Mouse (Mus musculus): ENCODE measurements at regions not wholly inside any gene's neighbourhood (a gene's known extent, or its start where the extent isn't known, plus 50 kb on each side); places are given as distances from the start of the nearest gene placed in this dataset.

DNA sequence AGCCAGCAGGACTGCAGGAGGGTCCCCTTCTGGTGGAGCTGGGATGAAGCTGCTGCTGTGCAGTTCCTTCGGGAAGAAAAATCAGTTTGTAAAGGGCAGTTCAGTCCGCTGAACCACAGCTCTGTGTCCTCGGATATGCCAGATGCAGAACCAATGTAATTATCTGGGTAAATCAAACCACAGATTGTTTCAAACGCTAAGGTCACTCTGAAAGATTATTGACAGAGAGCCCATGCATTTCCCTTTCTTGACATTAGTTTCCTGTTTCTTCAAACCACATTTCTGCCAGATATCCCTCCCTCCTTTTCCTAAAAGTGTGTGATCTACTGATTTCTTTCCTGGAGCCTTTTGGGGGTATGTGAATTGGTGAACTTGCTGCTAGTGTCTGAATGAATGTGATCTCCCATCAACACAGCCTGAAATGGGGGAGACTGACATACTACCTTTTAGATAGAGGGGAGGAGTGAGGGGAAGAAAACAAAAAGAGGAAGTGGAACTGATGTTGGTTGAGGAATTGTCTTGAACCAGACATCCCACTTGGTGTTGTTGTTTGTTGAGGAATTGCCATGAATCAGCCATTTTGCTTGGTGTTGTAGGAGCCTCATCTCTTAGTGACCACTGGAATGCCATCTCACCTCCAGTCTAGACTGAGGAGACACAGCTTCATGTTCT, 85.7 kb upstream of the Pthlh start:
- H3K4me3 ChIP-seq = no peak overlapping the region
- H3K9me3 ChIP-seq (replicated peaks) = no peaks in the 10 kb centered on the region
- H3K27ac ChIP-seq = no peak overlapping the region
- no peaks in the 10 kb centered on the region for H3K36me3 ChIP-seq
- WGBS = 84% methylated on average over 4 of the region's 4 CpGs
- H3K4me1 ChIP-seq = no peaks in the 10 kb centered on the region
- DNase-seq (ENCODE audit: low spot score) = no peak
- no peaks in the 10 kb centered on the region for H3K27me3 ChIP-seq (ENCODE audit: low read depth, poor library complexity, severe bottlenecking)

DNA sequence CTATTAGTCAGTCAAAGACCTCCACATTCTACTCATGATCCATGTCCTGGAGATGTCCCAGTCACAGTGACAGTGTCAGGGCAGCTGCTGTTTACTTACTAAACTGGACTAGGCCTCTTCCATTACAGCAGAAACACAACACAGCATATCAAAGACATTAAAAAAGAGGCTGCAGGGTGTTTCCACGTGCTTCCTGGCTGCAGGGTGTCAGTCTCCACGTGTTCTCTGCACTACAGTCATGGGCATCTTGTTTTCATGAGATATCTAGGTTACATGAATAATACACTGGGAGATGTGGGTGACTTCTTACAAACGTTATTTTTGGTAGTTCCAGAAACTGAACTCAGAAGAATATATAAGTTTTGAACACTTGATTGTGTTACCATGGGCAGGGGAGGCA, 84.6 kb upstream of the Pthlh start:
- Histone ChIP-seq H3K27ac (no peak overlapping the region), H3K27me3 (ENCODE audit: low read depth, poor library complexity, severe bottlenecking) (no peaks in the 10 kb centered on the region), H3K9me3 (replicated peaks) (no peaks in the 10 kb centered on the region), H3K36me3 (no peaks in the 10 kb centered on the region), H3K4me3 (no peak overlapping the region), H3K4me1 (no peaks in the 10 kb centered on the region)
- WGBS = 71% methylated on average over 3 of the region's 3 CpGs
- DNase-seq (ENCODE audit: low spot score) = no peak

GRCm38 (mm10) chr6:147341042-147341441, 77.1 kb upstream of the Pthlh start:
- H3K4me3 ChIP-seq = no peak overlapping the region
- no peak overlapping the region for H3K27ac ChIP-seq
- 92% methylated on average over 1 of the region's 1 CpGs for WGBS
- DNase-seq (ENCODE audit: low spot score) = no peak
- no peaks in the 10 kb centered on the region for H3K36me3 ChIP-seq
- H3K4me1 ChIP-seq = no peaks in the 10 kb centered on the region
- H3K9me3 ChIP-seq (replicated peaks) = no peaks in the 10 kb centered on the region
- no peaks in the 10 kb centered on the region for H3K27me3 ChIP-seq (ENCODE audit: low read depth, poor library complexity, severe bottlenecking)

DNA sequence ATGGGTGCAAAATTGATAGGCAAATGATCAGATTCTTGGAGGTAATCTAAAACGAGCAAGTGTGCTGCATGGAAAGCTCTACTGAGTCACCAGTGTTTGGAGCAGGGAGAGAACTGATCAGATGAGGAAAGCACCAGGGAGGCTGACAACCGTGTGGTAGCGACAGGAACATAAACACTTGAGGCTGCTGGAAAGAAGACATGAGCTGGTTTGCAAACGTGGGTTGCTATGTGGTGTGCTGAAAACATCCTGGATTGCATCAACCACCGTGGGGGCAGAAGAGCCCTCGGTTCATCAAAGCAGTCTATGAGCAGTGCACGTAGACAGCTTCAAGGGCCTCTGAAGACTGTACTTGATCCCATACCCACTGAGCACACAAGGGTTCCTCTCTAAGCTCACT, 69.0 kb upstream of the Pthlh start:
- no peaks in the 10 kb centered on the region for H3K9me3 ChIP-seq (replicated peaks)
- DNase-seq (ENCODE audit: low spot score) = no peak
- no peaks in the 10 kb centered on the region for H3K4me1 ChIP-seq
- 80% methylated on average over 7 of the region's 7 CpGs for WGBS
- H3K27me3 ChIP-seq (ENCODE audit: low read depth, poor library complexity, severe bottlenecking) = no peaks in the 10 kb centered on the region
- no peak overlapping the region for H3K4me3 ChIP-seq
- H3K36me3 ChIP-seq = no peaks in the 10 kb centered on the region
- no peak overlapping the region for H3K27ac ChIP-seq

GRCm38 (mm10) chr6:147329201-147329600, 65.2 kb upstream of the Pthlh start:
- H3K36me3 ChIP-seq = no peaks in the 10 kb centered on the region
- 0 out of 2 replicates have a peak, but pooled peaks cover 3% of the 10 kb centered on the region for H3K4me1 ChIP-seq
- H3K4me3 ChIP-seq = no peak overlapping the region
- no peaks in the 10 kb centered on the region for H3K27me3 ChIP-seq (ENCODE audit: low read depth, poor library complexity, severe bottlenecking)
- WGBS = 70% methylated on average over 5 of the region's 5 CpGs
- H3K27ac ChIP-seq = no peak overlapping the region
- H3K9me3 ChIP-seq (replicated peaks) = no peaks in the 10 kb centered on the region
- DNase-seq (ENCODE audit: low spot score) = no peak

DNA sequence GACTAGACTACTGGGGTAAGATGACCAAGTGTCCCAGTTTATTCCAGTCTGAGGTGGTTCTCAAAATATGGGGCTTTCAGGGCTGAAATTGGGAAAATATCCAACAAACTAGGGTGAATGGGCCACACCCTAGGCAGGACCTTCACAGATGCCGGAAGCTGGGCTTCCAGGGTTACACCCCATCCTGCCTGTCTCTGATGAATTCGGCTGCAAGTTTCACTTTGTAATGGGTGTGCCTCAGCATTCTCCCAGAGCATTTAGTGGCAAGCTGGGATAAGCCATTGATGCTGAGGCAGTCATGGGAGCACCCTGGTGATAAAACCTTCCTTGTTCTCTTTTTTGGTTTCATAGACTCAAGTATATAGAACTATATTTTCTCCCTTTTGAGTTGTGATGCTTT, 60.4 kb upstream of the Pthlh start:
- Histone ChIP-seq H3K27me3 (ENCODE audit: low read depth, poor library complexity, severe bottlenecking) (no peaks in the 10 kb centered on the region), H3K27ac (no peak overlapping the region), H3K4me1 (peaks cover 6% of the 10 kb centered on the region; the same call in 1 of the 2 replicates), H3K4me3 (no peak overlapping the region), H3K36me3 (no peaks in the 10 kb centered on the region), H3K9me3 (replicated peaks) (no peaks in the 10 kb centered on the region)
- WGBS = 92% methylated on average over 2 of the region's 2 CpGs
- DNase-seq (ENCODE audit: low spot score) = no peak

DNA sequence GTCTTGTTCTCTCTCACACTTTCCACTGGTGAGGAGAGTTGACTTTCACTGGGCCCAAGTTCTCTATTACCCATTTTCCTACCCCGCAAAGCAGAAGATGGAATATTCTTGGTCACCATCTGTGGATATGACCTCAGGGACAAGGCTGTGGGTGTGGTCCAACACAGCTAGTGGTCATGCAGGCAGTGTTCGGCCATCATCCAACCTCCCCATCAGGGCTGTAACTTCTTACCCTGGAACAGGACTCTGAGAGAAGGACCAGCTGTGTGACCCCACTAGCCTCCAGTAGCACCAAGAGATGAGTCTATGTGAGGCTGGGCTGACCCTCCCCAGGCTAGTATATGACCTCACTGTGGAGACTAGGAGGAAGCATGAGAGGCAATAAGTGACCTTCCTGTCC, 54.1 kb upstream of the Pthlh start:
- WGBS = 94% methylated on average over 2 of the region's 2 CpGs
- Histone ChIP-seq H3K27me3 (ENCODE audit: low read depth, poor library complexity, severe bottlenecking) (no peaks in the 10 kb centered on the region), H3K27ac (no peak overlapping the region), H3K4me3 (no peak overlapping the region), H3K4me1 (peaks cover 13% of the 10 kb centered on the region), H3K9me3 (replicated peaks) (no peaks in the 10 kb centered on the region), H3K36me3 (no peaks in the 10 kb centered on the region)
- DNase-seq (ENCODE audit: low spot score) = no peak

GRCm38 (mm10) chr6:147316702-147317468, 52.9 kb upstream of the Pthlh start:
- no peak overlapping the region for H3K4me3 ChIP-seq
- H3K9me3 ChIP-seq (replicated peaks) = no peaks in the 10 kb centered on the region
- DNase-seq (ENCODE audit: low spot score) = no peak
- H3K27ac ChIP-seq = no peak overlapping the region
- peaks cover 13% of the 10 kb centered on the region for H3K4me1 ChIP-seq
- WGBS = 87% methylated on average over 11 of the region's 11 CpGs
- no peaks in the 10 kb centered on the region for H3K36me3 ChIP-seq
- no peaks in the 10 kb centered on the region for H3K27me3 ChIP-seq (ENCODE audit: low read depth, poor library complexity, severe bottlenecking)

DNA sequence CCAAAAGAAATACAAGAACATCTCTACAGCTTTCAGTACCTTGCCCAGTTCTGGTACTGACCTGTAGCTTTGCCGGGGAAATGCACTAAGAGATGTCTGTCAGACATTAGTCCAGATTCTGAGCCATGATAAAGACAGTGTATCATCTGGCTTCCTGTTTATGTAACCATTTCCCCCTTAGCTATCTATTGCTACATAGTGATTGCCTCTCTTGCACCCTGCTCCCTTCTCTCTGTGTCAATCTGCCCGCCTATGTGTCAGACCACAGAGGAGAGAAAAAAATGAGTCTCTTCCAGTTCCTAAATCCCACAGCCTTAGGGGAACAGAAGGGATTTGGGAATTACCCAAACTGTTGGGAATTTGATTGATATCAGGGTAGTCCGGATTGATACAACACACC, 52.2 kb upstream of the Pthlh start:
- 81% methylated on average over 3 of the region's 3 CpGs for WGBS
- peaks cover 13% of the 10 kb centered on the region for H3K4me1 ChIP-seq
- H3K4me3 ChIP-seq = no peak overlapping the region
- H3K9me3 ChIP-seq (replicated peaks) = no peaks in the 10 kb centered on the region
- H3K27me3 ChIP-seq (ENCODE audit: low read depth, poor library complexity, severe bottlenecking) = no peaks in the 10 kb centered on the region
- H3K27ac ChIP-seq = no peak overlapping the region
- DNase-seq (ENCODE audit: low spot score) = no peak
- H3K36me3 ChIP-seq = no peaks in the 10 kb centered on the region

DNA sequence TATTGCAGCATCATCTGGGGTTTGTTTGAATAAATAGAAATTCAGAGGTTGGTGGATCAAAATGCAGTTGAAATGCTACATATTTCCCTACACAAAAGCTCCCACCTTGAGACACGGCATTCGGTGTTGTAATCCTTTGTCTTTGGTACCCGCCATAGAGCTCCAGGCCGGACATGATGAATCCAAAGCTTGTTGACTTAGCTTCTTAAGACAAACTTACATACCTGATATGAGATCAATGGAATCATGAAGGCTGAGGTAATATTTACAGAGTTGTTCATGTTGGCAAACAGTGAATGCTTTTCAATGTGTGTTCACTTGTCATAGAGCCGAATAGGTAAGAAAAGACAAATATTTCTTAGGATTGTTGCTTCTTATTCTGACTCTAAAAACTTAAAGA, 51.2 kb upstream of the Pthlh start:
- H3K27ac ChIP-seq = no peak overlapping the region
- H3K4me3 ChIP-seq = no peak overlapping the region
- H3K9me3 ChIP-seq (replicated peaks) = no peaks in the 10 kb centered on the region
- peaks cover 13% of the 10 kb centered on the region for H3K4me1 ChIP-seq
- H3K27me3 ChIP-seq (ENCODE audit: low read depth, poor library complexity, severe bottlenecking) = no peaks in the 10 kb centered on the region
- 94% methylated on average over 5 of the region's 5 CpGs for WGBS
- no peak for DNase-seq (ENCODE audit: low spot score)
- no peaks in the 10 kb centered on the region for H3K36me3 ChIP-seq
